Mouse (Mus musculus) ES-E14 (cell line): ENCODE results near the gene Cdh10. TPM values are rescaled to one million over a fixed set of nuclear protein-coding genes. Genes with fewer than 3 reads are reported as not detected.

Experiments used
- DNase-seq: peaks from one replicate; pipeline ENCODE4 v3.0.0-alpha.2; 2013; ENCODE audit warnings: low read depth, low spot score
- H3K27ac ChIP-seq: 2 replicates; pipeline ENCODE4 v1.5.1; 2012; ENCODE audit warnings: low read depth, mild to moderate bottlenecking, low read length, moderate library complexity, mixed read lengths; ENCODE audit not compliant: poor library complexity, insufficient read depth, severe bottlenecking
- H3K36me3 ChIP-seq: 2 replicates; pipeline ENCODE4 v1.6.1; 2012; ENCODE audit warnings: mild to moderate bottlenecking, low read length, moderate library complexity, mixed read lengths; ENCODE audit not compliant: control insufficient read depth, poor library complexity, insufficient read depth, severe bottlenecking
- H3K4me1 ChIP-seq, 2 experiments: fragments of 150-350 bp in 1 of 2; sonication (generic) in 1 of 2; 2 replicates each; pipeline ENCODE4 v1.6.1; 2012; ENCODE audit warnings: low read length in 2 of 2, mild to moderate bottlenecking in 1 of 2, mixed read lengths in 1 of 2; ENCODE audit not compliant: control insufficient read depth in 2 of 2, insufficient read depth in 2 of 2, poor library complexity in 1 of 2
- H3K4me3 ChIP-seq, 2 experiments: fragments of 150-350 bp in 1 of 2; sonication (generic) in 1 of 2; 2 replicates each; pipeline ENCODE4 v1.5.1; 2012; ENCODE audit warnings: low read length in 2 of 2, low read depth in 1 of 2, mild to moderate bottlenecking in 1 of 2, mixed read lengths in 1 of 2; ENCODE audit not compliant: insufficient read depth in 1 of 2, poor library complexity in 1 of 2, severe bottlenecking in 1 of 2
- H3K9ac ChIP-seq: 2 replicates; pipeline ENCODE4 v1.6.1; 2012; ENCODE audit warnings: low read depth, mild to moderate bottlenecking, low read length, mixed read lengths; ENCODE audit not compliant: poor library complexity, insufficient read depth, severe bottlenecking
- H3K9me3 ChIP-seq: fragments of 150-350 bp; sonication (generic); 2 replicates; pipeline ENCODE4 v1.6.1; 2012; ENCODE audit warnings: low read depth, mild to moderate bottlenecking, low read length; ENCODE audit not compliant: control insufficient read depth, insufficient read depth
- CHD2 ChIP-seq: IDR thresholded peaks from 2 replicates; pipeline ENCODE4 v1.6.1; 2014; ENCODE audit warnings: mild to moderate bottlenecking, low read depth, low read length, inconsistent platforms
- HCFC1 ChIP-seq: IDR thresholded peaks from 2 replicates; pipeline ENCODE4 v1.6.1; 2012; ENCODE audit warnings: low read length, inconsistent platforms, borderline replicate concordance; ENCODE audit not compliant: insufficient read depth
- MAFK ChIP-seq: IDR thresholded peaks from 2 replicates; pipeline ENCODE4 v1.6.1; 2014; ENCODE audit warnings: mild to moderate bottlenecking, low read depth, low read length, inconsistent platforms; ENCODE audit not compliant: insufficient read depth
- ZC3H11A ChIP-seq: IDR thresholded peaks from 2 replicates; pipeline ENCODE4 v1.6.1; 2012; ENCODE audit warnings: low read depth, mild to moderate bottlenecking, inconsistent platforms, low read length, borderline replicate concordance
- ZNF384 ChIP-seq: IDR thresholded peaks from 2 replicates; pipeline ENCODE4 v1.6.1; 2012; ENCODE audit warnings: low read depth, low read length, inconsistent platforms
- in situ Hi-C, 2 experiments: fragments of 600-800 bp; cut with MboI; formaldehyde crosslinking; loops; one replicate each; pipeline ENCODE4 v1.15.1; 2025; ENCODE audit warnings: low sequenced_read_pairs in 2 of 2, inconsistent platforms in 1 of 2; ENCODE audit not compliant: unreplicated experiment in 2 of 2
- total RNA-seq: library from RNA; depleted of rRNA; stranded (reverse); fragments of 300-350 nt; gene quantifications from 2 replicates; pipeline ENCODE4 v1.2.3, GENCODE M21; 2012

Cdh10 gene
- total RNA-seq, 1 experiment: 1.6 TPM

DNA sequence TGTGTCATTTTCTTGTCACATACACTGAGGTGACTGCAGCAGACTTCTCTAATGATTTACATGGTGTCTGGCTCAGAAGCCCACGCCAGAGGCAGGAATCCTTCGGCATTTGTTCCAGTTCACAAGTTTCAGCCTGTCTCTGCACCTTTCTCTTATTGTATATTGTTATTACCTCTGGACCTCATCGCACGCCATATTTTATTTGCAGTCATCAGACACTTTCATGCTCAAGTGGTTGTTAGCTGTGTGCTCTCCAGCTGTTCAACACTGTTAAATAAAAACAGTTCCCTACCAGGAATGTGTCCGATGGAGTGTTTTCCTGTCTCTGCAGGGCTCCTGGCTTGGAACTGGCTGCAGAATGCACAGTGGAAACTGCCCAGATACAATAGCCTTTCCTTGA, 26.1 kb downstream of the Cdh10 start:
- no peak for DNase-seq
- Histone ChIP-seq H3K4me3 (no peak overlapping the region), H3K9ac (no peak overlapping the region), H3K36me3 (no peaks in the 10 kb centered on the region), H3K27ac (no peak overlapping the region), H3K9me3 (no peaks in the 10 kb centered on the region), H3K4me1 (no peaks in the 10 kb centered on the region)
- TF ChIP-seq ZC3H11A (no peak), CHD2 (no peak), ZNF384 (no peak), MAFK (no peak), HCFC1 (no peak)
- in situ Hi-C loops: no loop called here

GRCm38 (mm10) chr15:18850497-18850896, 31.8 kb downstream of the Cdh10 start:
- Histone ChIP-seq H3K4me3 (no peak overlapping the region), H3K27ac (no peak overlapping the region), H3K4me1 (no peaks in the 10 kb centered on the region), H3K36me3 (no peaks in the 10 kb centered on the region), H3K9ac (no peak overlapping the region), H3K9me3 (no peaks in the 10 kb centered on the region)
- in situ Hi-C loops: no loop called here
- TF ChIP-seq MAFK: no peak
- TF ChIP-seq ZNF384: no peak
- TF ChIP-seq ZC3H11A: no peak
- no peak for TF ChIP-seq CHD2
- no peak for TF ChIP-seq HCFC1
- DNase-seq: no peak

- TF ChIP-seq ZNF384: no peak
- TF ChIP-seq HCFC1: no peak
- no peak for TF ChIP-seq CHD2
- no peak for TF ChIP-seq ZC3H11A
- no peak for TF ChIP-seq MAFK
- Histone ChIP-seq H3K9me3 (no peaks in the 10 kb centered on the region), H3K4me1 (no peaks in the 10 kb centered on the region), H3K36me3 (no peaks in the 10 kb centered on the region), H3K9ac (no peak overlapping the region), H3K4me3 (no peak overlapping the region), H3K27ac (no peak overlapping the region)
- in situ Hi-C loops: no loop called here
- DNase-seq: no peak
These were observed 39.4 kb downstream of the Cdh10 start for GRCm38 (mm10) chr15:18858135-18858534.

DNA sequence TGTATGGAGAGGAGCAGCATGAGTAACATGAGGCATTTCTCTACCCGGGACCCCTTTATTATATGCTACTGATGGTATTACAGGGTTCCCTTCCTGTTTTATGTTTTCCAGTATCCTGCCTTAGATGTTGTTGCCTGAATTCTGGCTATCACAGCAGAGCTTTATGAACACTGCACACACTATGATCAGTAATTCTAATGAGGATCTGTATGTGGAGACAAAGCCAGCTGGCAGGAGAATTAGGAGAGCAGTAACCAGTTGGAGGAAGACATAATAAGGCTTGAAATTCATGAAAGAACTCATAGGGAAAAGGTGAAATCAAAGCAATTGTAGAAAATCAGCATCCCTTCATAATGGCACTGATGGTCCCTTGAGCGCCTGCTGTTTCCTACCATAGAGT, 51.1 kb downstream of the Cdh10 start:
- Histone ChIP-seq H3K27ac (no peak overlapping the region), H3K4me3 (no peak overlapping the region), H3K4me1 (no peaks in the 10 kb centered on the region), H3K9me3 (no peaks in the 10 kb centered on the region), H3K9ac (no peak overlapping the region), H3K36me3 (no peaks in the 10 kb centered on the region)
- no peak for DNase-seq
- no peak for TF ChIP-seq CHD2
- no peak for TF ChIP-seq MAFK
- no peak for TF ChIP-seq ZC3H11A
- TF ChIP-seq HCFC1: no peak
- in situ Hi-C loops: no loop called here

- H3K4me3 ChIP-seq: no peak overlapping the region
- H3K27ac ChIP-seq: no peak overlapping the region
- in situ Hi-C loops: no loop called here
- H3K4me1 ChIP-seq: no peaks in the 10 kb centered on the region
- H3K9ac ChIP-seq: no peak overlapping the region
- no peaks in the 10 kb centered on the region for H3K36me3 ChIP-seq
- H3K9me3 ChIP-seq: no peaks in the 10 kb centered on the region
- TF ChIP-seq CHD2 (no peak), ZNF384 (no peak), MAFK (no peak), ZC3H11A (no peak), HCFC1 (no peak)
- DNase-seq: no peak
These were observed 62.7 kb downstream of the Cdh10 start for GRCm38 (mm10) chr15:18881467-18881866.
